Mouse (Mus musculus) gastrocnemius, postnatal 36 days (tissue): ENCODE measurements at regions not wholly inside any gene's neighbourhood (a gene's known extent, or its start where the extent isn't known, plus 50 kb on each side); places are given as distances from the start of the nearest gene placed in this dataset.

Source experiments
- DNase-seq, 2 experiments: peaks; one replicate each; pipeline ENCODE4 v3.0.0; 2022
- intact Hi-C: fragments of 180-260 bp; cut with DNase I; formaldehyde crosslinking; loops from one replicate; pipeline ENCODE4 v1.15.1; 2025

DNA sequence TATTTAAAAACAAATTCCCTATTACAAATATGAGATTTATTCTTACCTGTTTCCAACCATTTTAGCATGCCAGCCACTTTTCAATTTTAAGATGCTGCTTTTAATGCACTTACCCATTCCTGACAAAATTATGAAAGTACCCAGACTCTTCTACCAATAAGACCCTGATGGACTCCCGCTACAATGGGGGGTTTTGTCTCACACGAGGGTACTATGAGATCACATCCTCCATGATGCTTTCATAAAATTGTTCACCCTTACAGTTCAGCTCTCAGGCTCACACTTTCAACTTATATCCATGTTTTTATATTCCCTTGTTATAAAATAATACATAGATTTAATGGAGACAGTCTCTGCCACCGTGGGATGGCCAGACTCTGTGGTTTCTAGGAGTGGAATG lies 68.1 kb upstream of the Adamts18 start:
- intact Hi-C loops, result no loop called here
- DNase-seq, result no peak

DNA sequence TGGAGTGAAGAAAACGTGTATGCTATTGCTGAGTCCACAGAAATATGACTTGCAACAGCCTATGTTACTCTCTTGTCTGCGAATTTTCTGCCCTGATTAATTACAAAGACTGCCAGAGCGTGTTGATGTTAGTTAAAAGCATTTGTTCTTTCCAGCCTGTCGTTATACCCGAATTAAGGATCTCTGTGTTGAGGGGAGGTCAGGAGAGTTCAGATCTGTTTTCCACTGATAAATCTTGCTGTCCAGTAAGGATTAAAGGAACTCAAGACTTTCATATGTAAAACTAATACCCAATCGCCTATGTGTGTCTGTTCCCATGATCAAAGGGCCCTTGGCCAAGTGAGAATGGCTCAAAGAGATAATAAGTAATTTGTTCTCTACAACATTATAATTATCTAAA lies 68.7 kb upstream of the Adamts18 start:
- intact Hi-C loops, result no loop called here
- no peak for DNase-seq

DNA sequence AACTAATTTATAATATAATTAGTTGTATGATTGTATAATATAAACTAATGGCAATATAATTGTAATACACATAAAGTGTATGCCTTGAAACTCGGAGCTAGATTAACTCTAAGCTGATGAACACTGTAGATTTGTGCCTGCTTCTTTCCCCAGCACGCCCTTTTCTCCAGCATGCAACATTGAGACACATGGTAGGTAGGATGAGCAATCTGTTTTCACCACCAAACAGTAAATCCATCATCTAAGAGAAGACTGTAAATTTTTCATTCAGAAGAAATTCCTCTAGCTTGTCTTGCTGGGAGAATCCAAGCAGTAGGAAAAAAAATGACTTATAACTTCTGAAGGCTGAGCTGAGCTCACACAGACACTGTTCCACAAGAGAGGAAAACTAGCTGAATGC lies 71.8 kb upstream of the Adamts18 start:
- intact Hi-C loops, result no loop called here
- no peak for DNase-seq

DNA sequence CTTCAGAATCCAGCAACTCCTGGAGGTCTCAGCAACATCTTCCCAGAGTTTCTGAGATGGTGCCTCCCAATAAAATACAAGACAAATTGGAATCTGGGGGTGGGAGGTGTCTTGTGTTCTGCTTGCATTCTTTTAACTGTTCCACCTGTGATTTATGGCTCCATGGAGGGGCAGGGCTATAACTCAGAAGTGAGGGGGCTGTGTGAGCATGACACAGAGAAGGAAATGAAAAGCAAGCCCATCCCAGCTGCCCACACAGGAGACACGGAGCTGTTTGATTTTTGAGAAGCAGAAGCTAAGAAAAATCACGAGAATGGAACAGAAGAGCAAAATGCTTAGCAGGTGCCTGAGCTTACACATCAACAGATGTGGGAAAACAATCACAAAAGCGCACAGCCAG lies 74.8 kb upstream of the Adamts18 start:
- DNase-seq, result no peak
- intact Hi-C loops, result no loop called here

DNA sequence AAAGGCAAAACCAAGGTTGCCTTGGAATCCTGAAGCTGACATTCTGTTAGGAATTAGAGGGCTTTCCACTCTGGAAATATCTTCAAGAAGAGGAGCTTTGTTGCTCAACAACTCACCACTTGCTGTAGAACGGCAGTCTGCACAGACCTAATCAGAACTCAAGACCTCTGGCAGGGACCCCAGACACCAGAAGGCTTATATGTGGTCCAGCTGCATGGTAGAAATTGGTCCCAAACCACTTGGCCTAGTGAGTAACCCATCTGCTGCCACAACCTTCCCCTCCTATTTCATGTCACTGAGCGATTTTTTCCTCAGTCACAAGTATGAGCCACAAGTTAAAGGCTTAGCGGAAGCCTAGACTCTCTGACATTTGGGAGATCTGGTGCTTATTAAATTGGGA lies 105.2 kb upstream of the Adamts18 start:
- intact Hi-C loops, result no loop called here
- no peak for DNase-seq

DNA sequence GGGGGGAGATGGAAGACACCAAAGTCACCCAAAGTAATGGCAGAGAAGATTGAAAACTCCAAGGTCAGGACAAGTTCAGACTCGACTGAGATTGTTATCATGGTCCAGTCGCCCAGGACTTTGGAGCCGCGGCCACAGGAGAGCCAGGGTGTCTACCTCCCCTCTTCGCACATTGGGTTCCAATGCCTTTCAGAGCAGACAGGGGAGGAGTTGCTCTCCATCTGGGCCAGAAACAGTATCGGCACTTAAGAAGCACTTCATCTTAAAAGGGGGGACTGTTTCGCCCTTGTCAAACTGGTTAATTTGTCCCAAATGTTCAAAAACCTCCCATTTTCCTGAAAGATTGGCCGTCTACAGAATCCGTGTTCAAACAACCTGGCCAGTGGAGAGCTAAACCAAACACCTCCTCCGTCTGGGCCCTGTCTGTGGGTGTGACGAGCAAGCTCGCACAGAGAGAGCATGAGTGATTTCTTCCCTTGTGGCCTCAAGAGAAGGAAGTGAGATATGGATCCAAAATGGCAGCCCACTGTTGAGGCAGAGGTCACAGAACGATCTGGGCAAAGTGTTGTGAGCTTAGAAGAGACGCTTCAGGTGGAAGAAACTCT lies 108.0 kb upstream of the Adamts18 start:
- intact Hi-C loops, result no loop called here
- no peak for DNase-seq

DNA sequence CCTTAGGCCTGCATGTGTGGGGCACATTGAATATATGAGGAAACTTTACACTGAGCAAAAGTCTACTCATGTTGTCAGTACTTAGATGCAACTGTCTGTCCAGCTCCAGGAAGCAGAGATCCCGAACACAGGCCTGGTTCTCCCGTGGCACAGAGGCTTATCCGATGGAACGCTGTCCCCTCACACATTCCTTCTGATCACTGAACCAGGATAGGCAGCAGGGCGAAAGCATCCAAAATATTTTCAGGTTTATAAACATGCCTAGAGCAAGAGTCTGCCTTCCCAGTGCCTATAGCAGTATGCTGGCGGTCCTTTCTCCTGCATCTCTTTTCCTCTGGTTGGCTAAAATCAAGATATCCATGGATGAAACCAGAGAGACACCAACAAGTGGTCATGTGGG lies 109.3 kb upstream of the Adamts18 start:
- intact Hi-C loops, result no loop called here
- no peak for DNase-seq

DNA sequence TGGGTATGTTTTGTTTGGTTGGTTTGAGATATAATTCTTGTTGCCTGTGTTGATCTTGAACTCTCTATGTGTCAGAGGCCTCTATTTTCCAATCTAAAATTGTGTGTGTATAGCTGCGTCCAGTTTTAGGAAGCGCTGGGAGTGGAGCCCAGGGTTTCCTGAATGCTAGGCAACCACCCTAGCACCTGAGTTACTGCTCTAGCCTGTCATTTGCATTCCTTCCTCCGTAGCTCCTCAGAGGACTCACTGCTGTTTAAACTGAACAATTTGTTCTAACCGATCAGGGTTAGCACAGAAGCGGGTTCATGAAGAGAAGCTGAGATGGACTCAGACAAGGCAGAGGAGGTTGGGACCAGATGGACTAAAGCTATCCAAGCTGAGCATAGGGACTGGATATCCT lies 127.3 kb upstream of the Adamts18 start:
- no peak for DNase-seq
- intact Hi-C loops, result no loop called here

DNA sequence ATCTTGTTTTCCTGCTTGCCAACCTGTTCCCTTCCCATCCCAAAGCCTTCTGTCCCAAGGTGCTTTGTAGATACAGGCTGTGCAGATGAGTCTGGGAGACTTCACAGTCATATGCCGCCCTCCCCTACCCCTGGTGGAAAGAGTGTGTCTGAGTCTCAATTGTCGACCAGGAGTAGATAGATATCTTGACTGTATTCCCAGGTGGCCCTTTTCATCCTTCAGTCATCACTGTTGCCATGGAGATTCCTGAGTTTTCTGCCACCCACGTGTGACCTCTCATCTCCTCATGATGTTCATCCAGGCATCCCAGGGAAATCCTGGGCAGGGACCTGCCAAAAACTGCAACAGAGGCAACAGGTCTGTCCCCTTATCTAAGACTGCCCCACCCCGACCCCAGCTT lies 128.1 kb upstream of the Adamts18 start:
- DNase-seq, result no peak
- intact Hi-C loops, result no loop called here

DNA sequence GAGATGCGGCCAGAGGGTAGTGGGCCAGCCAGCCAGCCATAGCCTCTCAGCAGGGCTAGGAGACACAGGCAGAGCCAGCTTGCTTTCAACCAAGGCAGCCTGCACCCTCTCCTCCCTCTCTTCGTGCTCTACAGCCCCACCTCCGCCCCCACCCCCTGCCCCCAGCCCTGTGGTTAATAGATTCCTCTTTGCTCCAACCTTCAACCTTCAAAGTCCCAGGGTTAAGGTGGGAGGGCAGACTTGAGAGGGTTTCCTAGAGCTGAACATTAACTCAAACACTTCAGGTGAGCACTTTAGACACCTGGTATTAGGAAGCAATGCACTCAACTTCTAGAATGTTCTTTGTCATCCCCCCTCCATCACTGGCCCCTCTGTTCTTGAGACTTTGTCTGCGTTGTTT lies 128.5 kb upstream of the Adamts18 start:
- intact Hi-C loops, result no loop called here
- DNase-seq, result no peak

DNA sequence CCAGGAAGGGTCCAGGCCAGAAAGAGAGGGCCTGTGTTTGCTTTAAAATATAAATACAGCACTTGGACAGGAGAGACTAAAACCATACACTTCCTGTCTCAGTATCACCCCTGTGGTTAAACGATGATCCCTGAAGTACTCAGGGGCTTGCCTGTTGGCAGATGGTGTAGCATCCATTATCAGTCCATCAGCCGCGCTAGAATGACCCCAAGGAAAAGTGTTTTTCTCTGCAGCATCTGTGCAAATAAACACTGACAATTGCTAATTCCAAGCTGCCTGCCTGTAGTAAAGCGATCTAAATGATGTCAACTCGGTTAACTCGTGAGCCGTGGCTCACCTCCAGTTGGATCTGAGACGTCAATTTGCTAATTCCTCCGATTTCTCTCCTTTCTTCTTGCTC lies 130.4 kb upstream of the Adamts18 start:
- DNase-seq, result no peak
- intact Hi-C loops, result no loop called here

DNA sequence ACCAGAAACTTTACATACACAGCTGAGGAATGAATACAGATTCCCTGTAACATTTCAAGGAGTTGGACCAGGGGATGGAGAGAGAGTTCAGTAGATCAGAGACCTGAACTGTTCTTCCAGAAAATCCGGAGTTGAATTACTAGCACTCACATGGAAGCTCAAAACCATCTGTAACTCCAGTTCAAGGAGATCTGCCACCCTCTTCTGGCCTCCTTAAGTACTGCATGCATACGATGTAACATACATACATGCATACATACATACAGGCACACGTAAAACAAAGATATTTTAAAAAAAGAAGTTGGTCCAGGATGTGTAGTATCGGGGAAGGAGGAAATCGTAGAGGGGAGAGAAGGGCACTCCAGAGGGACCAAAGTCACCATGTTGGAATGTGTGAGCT lies 131.3 kb upstream of the Adamts18 start:
- intact Hi-C loops, result loop anchor here (5.0 kb wide), 1 partner anchor 128 kb away; no protein-coding TSS in a partner anchor
- no peak for DNase-seq

DNA sequence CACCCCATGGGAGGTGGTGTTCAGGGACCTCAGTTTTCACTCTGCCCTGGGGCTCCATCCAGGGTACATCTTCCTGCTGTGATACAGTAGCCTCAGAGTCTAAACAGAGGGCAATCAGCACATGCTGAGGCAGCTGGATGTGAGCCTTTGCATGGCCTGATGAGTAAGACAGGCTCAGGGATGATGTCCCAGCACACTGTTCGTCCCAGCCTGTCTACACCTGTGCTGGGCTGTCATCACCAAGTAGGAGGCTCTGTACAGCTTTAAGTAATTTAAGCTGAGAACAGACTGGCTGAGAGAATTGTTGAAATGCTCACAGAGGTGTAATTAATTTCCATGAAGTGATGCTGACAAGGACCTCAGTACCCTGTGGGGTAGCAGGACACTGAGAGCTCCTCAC lies 132.8 kb upstream of the Adamts18 start:
- intact Hi-C loops, result loop anchor here (5.0 kb wide), 1 partner anchor 129 kb away; no protein-coding TSS in a partner anchor
- no peak for DNase-seq

DNA sequence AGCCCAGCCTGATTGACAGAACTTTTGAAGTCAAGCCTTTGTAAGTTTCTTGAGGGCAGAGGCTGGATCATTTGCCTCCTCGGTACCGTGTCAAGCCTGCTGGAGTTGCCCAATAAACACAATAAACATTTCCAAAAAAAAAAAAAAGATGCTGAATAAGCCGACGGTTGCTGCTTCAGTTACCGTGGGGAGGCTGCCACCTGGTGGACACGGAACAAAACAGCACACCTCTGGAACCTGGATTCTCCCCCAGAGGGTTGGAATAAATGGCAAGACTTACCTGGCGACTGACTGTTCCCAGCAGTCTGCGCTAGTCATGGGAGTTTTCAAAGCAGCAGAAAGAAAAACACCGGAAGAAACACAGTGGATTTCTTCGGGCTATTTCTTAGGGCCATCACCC lies 136.3 kb upstream of the Adamts18 start:
- intact Hi-C loops, result loop anchor here (1.0 to 5.0 kb wide), 2 partner anchors 133 to 321 kb away; no protein-coding TSS in a partner anchor
- peak; percentile 30 to 31 for DNase-seq

DNA sequence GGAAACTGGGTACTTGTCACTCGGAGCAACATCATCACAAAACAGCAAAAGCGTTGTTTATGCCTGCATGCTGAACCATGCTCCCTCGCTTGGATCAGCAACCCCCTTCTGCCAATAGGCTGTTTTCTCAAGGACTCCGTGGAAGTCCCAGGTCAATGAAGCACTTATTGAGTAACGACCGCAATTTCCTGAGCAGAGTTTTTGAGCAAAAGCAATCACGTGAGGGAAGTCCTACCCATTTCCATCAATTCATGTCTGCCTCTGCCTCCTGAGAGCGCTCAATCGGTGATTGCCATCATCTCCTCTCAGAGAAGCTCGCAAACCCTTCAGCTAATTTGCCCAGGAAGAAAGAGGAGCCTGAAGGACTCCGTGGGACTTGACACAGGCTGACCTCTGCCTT lies 136.9 kb upstream of the Adamts18 start:
- intact Hi-C loops, result loop anchor here (1.0 kb wide), 1 partner anchor 321 kb away; no protein-coding TSS in a partner anchor

DNA sequence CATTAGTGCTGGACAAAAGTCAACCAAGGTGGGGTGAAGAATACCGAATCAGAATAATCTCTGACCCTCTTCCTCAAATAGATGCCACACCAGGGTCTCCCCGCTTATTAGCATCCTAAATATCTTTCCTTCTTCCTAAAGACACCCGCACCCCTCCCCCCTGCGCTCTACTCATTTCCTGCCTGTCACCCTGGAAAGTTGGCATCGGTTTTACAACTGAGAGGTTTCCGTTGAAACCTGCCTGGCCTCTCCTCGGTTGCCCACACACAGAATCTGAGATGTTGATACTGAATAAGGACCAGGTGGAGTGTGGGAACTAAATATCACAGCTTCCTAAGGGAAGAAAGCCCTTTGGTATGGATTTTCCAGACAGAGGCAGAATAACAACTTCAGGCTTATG lies 137.4 kb upstream of the Adamts18 start:
- DNase-seq, result no peak
- intact Hi-C loops, result loop anchor here (1.0 kb wide), 1 partner anchor 322 kb away; no protein-coding TSS in a partner anchor

More for the DNA sequence above, 136.9 kb upstream of the Adamts18 start:
- no peak for DNase-seq

DNA sequence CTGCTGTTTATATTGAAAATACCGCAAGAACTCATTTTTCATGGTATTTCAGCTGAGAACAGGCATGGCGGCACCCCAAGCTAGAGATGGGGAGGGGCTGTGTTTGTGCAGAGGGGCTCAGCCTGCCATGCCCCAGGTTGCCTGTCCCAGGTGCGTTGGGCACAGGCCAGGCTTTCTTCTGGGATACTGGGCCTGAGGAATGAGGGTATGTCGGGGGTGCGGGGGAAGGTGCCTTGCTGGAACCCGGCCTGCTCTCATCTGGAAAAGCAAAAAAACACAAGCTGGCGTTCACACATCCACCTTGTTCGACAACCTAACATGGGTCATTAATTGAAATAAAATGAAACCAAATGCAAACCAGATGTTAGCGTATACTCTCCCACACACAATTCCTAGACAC lies 142.2 kb upstream of the Adamts18 start:
- DNase-seq, result no peak

DNA sequence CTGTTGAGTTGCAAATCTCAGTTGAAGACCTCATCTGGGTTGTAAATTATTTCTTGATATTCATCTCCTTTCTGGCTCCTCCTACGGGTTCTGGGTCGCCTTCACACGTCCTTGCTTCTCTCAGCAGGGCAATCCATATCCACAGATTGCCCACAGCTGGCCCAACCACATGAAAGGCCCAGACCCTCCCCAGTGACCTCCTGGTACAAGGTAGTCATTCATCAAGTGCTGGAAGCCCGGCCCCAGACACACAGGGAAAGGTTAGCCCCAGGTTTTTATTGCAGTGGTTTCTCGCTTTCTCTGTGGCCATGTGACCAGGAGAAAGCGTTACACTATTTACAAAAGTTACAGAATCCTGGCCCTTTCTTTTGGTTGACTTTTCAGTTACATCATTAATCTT lies 134.5 kb upstream of the Nudt7 start:
- intact Hi-C loops, result no loop called here
- no peak for DNase-seq

More for the DNA sequence above, 142.2 kb upstream of the Adamts18 start:
- intact Hi-C loops, result no loop called here

DNA sequence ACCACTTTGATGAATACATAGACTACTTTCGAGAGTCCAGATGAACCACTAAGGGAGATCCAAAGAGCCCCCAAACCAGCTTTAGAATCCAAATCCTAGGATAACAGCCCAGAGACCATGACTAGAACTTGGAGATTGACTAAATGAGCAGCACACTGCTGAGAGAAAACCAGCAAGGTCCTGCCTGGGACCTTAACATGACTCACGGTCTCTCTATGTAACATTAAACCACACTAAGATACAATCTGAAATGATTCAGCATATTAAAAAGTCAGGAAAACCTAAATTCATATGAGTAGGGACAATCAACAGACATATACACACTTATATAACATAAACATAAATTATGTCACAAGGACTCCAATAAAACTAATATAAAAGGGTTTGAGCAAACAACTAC lies 131.7 kb upstream of the Nudt7 start:
- intact Hi-C loops, result no loop called here
- no peak for DNase-seq

DNA sequence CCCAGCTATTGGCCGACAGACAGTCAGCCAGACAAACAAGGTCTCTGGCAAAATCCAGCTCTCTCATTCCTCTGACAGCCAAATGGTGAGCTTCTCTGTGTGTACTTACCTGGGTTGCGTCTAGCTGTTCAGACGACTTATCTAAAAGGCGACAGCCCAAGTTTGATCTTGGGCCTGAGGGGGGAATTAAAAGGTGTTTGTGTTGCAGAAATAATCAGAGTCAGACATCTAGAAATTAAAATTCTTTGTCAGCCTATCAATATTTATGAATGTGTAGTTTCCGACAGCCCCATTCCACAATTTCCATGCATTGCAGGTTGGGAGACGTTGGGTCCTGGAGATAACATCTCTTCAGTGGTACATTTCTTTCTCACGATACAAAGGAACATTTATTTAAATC lies 128.9 kb upstream of the Nudt7 start:
- DNase-seq, result no peak
- intact Hi-C loops, result no loop called here

DNA sequence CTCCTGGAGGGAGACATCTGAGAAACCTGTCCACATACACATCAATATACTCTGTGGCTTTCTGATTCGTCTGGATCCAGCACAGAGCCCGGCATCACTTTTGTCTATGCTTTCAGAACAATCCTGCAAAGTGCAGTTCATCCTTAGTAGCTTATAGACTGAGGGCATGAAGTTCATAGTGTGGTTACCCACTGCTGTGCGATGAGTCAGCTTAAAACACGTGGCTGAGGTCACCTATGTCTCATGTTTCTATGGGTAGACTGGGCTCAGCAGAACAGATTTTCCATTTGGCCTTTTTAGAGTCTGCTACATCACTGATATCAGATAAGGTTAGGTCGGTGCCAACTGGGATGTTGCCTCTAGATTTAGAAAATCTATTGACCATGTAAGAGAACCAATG lies 126.8 kb upstream of the Nudt7 start:
- DNase-seq, result no peak

DNA sequence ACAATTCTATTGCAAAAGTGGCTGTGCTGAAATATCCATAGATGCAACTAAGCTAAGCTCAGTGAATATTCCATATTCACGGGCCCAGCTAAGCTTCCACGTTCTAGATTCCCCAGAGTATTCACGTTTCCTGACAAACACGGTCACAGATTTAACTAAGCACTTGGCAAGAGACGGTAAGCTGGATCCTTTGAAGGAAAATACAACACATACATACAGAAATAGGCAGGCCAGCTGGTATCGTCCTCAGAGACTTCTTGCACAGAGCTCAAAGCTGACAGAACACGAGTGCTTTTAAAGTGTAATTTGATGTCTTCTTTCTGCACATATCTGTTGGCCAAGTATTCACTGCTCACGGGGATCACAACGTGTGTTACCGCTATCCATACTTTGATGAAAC lies 126.3 kb upstream of the Nudt7 start:
- intact Hi-C loops, result no loop called here

More for the DNA sequence above, 126.8 kb upstream of the Nudt7 start:
- intact Hi-C loops, result no loop called here

DNA sequence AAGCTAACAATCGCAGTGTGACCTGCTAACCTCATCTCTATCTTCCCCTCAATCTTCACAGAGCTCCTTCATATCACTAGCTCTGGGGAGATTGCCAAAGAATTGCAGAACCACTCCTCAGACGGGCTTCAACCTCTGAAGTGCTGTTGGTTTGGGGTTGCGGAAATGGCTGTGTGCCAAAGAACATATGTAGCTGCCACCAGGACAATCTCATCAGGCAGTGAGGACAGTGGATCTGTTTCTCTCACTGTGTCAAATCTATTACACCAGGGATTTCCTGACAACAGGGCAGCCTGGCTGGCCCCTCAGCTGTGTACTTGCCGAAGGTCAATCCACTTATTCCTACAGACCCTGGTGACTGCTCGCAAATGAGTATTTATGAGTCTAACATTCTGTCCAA lies 115.0 kb upstream of the Nudt7 start:
- DNase-seq, result no peak
- intact Hi-C loops, result no loop called here

More for the DNA sequence above, 126.3 kb upstream of the Nudt7 start:
- no peak for DNase-seq
